Comparison of ENCODE assay signal across 7 mouse cellular contexts in the genomic region with DNA sequence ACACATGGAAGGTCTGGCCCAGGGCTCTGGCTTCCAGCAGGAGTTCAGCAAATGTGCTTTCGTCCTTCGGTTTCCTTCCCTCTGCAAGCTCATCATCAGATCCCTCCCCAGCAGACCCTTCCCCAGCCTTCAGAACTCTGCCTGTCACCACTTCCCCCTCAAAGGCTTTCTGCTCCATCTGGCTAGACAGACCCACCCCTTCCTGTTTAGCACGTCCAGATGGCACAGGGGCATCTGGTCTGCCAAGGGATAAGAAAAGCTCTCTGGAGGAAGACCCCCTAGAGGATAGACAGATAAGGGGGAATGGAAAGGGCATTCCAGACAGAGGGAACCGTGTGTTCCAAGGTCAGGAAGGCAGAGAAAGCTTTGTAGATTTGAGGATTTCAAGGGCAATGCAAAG. TPM values are rescaled to one million over a fixed set of nuclear protein-coding genes. Genes with fewer than 3 reads are reported as not detected.
DNase-seq lines count a peak whose midpoint lies in the region; ATAC-seq and TF ChIP-seq lines count a peak whose summit lies in the region.

No protein-coding gene starts in this region.

- H3K36me3 ChIP-seq in forebrain, embryonic 15.5 days, result 0 out of 2 replicates have a peak, but pooled peaks cover 4% of the 10 kb centered on the region

- H3K9me3 ChIP-seq in forebrain, embryonic 15.5 days, result no peaks in the 10 kb centered on the region

- H3K27ac ChIP-seq in layer of hippocampus, adult 2 months, result peak overlapping the region; percentile 89
- H3K27ac ChIP-seq in cortical plate, adult 2 months (ENCODE audit: insufficient read depth, low read length), result peak overlapping the region; percentile 62
- peak overlapping the region; percentile 84 for H3K27ac ChIP-seq in forebrain, embryonic 15.5 days (replicated peaks)

- H3K9ac ChIP-seq in forebrain, embryonic 15.5 days (replicated peaks), result no peak overlapping the region

- H3K4me3 ChIP-seq in layer of hippocampus, adult 2 months, result no peak overlapping the region
- H3K4me3 ChIP-seq in cortical plate, adult 2 months (ENCODE audit: insufficient read depth, low read length), result no peak overlapping the region
- no peak overlapping the region for H3K4me3 ChIP-seq in forebrain, embryonic 15.5 days

- 26% methylated on average over 4 of the region's 4 CpGs for WGBS in forebrain, embryonic 15.5 days

- no peak for TF ChIP-seq CTCF in layer of hippocampus, adult 2 months (conservative IDR thresholded peaks at IDR 0.05)
- TF ChIP-seq CTCF in cortical plate, adult 2 months (IDR thresholded peaks at IDR 0.05; ENCODE audit: extremely low read depth, insufficient read depth, low read length), result no peak

- no peak for TF ChIP-seq POLR2A in cortical plate, adult 2 months (IDR thresholded peaks at IDR 0.05; ENCODE audit: extremely low read depth, insufficient read depth, low read length)

- no peaks in the 10 kb centered on the region for H3K27me3 ChIP-seq in forebrain, embryonic 15.5 days

- H3K4me2 ChIP-seq in forebrain, embryonic 15.5 days (replicated peaks), result no peak overlapping the region

- no peak for DNase-seq in layer of hippocampus, adult 2 months (ENCODE audit: low spot score in 2 of 2)
- no peak for DNase-seq in layer of hippocampus, postnatal 25 days (ENCODE audit: extremely low spot score in 1 of 2, low spot score in 1 of 2)
- peak; percentile 55 for DNase-seq in mesoderm, embryonic 11.5 days (ENCODE audit: low read depth, low spot score)
- DNase-seq in spleen, postnatal 10 days (ENCODE audit: low spot score in 2 of 2), result no peak

- peaks cover 18% of the 10 kb centered on the region for H3K4me1 ChIP-seq in cortical plate, adult 2 months (ENCODE audit: control insufficient read depth, insufficient read depth, low read length)
- peaks cover 66% of the 10 kb centered on the region for H3K4me1 ChIP-seq in forebrain, embryonic 15.5 days

- ATAC-seq in forebrain, embryonic 15.5 days (replicated peaks), result peak; percentile 61
- no peak for ATAC-seq in activated CD4-positive, CD25-positive, alpha-beta regulatory T cell, adult 4 months

RNA-seq across cellular contexts. Expression of gene Nuak1, which starts 53.1 kb away (rescaled TPM):
- 10 to 100 TPM; 47.9 to 51.4 TPM for total RNA-seq in layer of hippocampus, adult 2 months (2021)
- total RNA-seq in layer of hippocampus, postnatal 25 days (2021), result 10 to 100 TPM; 50.0 to 53.4 TPM
- polyA plus RNA-seq in cortical plate, adult 2 months (2012; rRNA removed), result 39.2 and 43.7 TPM in 2 replicates
- polyA plus RNA-seq in forebrain, embryonic 15.5 days (2015; fragmentation: Nextera tagmentation; extraction: Ambion mirVana), result 11.6 and 12.6 TPM in 2 replicates
- polyA plus RNA-seq in activated CD4-positive, CD25-positive, alpha-beta regulatory T cell, adult 4 months (2017; shearing (Covaris generic)), result not detected

Comparison
In these comparisons a context has a peak if more than half of its experiments do, and no peak if none do; other contexts are left out.
1. RNA of gene Nuak1, which starts 53.1 kb away (polyA plus RNA-seq): 39.2 to 43.7 TPM in cortical plate, adult 2 months and 11.6 to 12.6 TPM in forebrain, embryonic 15.5 days; not detected in activated CD4-positive, CD25-positive, alpha-beta regulatory T cell, adult 4 months; every median in the first group is over 10 times any median in the second.
2. Peak in every context shown above with its lines, with median percentiles within 50 percentile points of each other: H3K27ac ChIP-seq.